Mouse (Mus musculus): ENCODE data around the gene Psma3.

DNA sequence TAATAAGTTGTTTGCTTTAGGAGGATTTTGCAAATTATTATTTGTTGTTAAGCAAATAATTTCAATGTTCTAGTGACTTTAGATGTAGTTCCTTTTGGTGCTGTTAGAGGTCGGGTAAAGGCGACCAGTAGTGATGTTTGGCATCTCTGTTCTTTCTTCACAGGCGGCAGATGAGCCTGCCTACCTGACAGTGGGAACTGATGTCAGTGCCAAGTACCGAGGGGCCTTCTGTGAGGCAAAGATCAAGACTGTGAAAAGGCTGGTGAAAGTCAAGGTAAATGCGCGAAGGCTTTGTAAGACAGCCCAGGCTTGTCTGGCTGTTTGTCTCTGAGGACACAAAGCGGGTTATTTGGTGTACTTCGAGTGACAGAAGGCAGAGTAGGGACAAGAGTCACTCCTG is 44.8 kb downstream of the Psma3 start:
- TF ChIP-seq USF1 (IDR thresholded peaks at IDR 0.05; ENCODE audit: low read depth) = no peak
- TF ChIP-seq POLR2A (IDR thresholded peaks at IDR 0.05; ENCODE audit: insufficient read length, low read depth) = no peak
- TF ChIP-seq POLR2AphosphoS2 (IDR thresholded peaks at IDR 0.05; ENCODE audit: insufficient read length, low read depth) = no peak
- TF ChIP-seq TCF3 (IDR thresholded peaks at IDR 0.05; ENCODE audit: insufficient read length, low read depth) = no peak
- TF ChIP-seq E2F4 (IDR thresholded peaks at IDR 0.05; ENCODE audit: insufficient read depth) = no peak
- no peak for TF ChIP-seq CEBPB (IDR thresholded peaks at IDR 0.05; ENCODE audit: insufficient read depth, poor library complexity, severe bottlenecking)
- TF ChIP-seq MYOD1 (IDR thresholded peaks at IDR 0.05; ENCODE audit: control insufficient read depth in 1 of 3, insufficient read length in 2 of 3, low read depth in 2 of 3) = no peak
- no peak for TF ChIP-seq MAX (IDR thresholded peaks at IDR 0.05; ENCODE audit: low read depth)
- TF ChIP-seq REST (IDR thresholded peaks at IDR 0.05; ENCODE audit: insufficient read depth, insufficient read length) = no peak

All from myocyte (in vitro differentiated cells).